In the genomic region with DNA sequence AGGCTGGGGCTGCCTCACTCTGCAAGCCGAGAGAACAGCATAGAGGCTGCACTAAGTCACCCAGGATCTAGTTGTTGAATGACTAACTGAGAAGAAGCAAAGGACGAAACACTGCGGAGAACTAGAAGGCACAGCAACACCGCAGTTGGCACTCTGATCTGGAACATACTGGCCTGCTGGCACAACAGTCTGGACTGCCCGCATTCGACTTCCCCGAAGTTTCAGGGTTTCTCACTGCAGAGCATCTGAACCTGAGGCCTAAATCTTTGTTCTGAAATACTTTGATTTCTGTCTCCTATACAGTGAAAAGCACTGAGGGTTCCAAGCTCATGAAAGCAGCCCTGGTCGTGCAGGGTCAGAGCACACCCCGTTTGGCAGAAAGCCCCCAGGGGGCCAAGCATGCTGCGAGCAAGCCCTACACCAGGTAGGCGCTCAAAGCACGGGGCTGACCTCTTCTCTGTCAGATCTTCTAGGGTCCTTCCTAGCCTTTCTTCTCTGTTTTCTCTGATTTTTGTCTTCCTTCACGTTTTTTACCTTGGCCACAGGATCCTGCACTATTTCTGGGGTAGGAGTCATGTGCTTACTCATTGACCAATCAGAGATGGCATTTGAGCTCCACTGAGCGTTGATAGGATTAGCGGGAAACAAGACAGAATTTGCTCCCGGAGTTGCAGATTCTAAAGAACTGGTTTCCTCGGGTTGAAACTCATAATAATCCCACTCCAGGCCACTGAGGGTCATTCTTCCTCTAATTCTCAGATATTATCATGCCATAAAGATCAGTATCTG, we compare ENCODE assay signal across 7 mouse cellular contexts. TPM values are rescaled to one million over a fixed set of nuclear protein-coding genes. Genes with fewer than 3 reads are reported as not detected.
DNase-seq lines count a peak whose midpoint lies in the region; ATAC-seq and TF ChIP-seq lines count a peak whose summit lies in the region.

No protein-coding gene starts in this region.

- WGBS in forebrain, embryonic 14.5 days = 48% methylated on average over 17 of the region's 17 CpGs
- WGBS in liver, embryonic 13.5 days (ENCODE audit: insufficient replicate concordance) = 46% methylated on average over 17 of the region's 17 CpGs

- no peaks in the 10 kb centered on the region for H3K36me3 ChIP-seq in forebrain, embryonic 14.5 days (ENCODE audit: control insufficient read depth, insufficient read depth, low read length)
- no peaks in the 10 kb centered on the region for H3K36me3 ChIP-seq in liver, embryonic 13.5 days

- no peak overlapping the region for H3K27ac ChIP-seq in forebrain, embryonic 14.5 days (ENCODE audit: low read depth, low read length)
- no peak overlapping the region for H3K27ac ChIP-seq in liver, embryonic 13.5 days

- no peaks in the 10 kb centered on the region for H3K4me1 ChIP-seq in forebrain, embryonic 14.5 days (ENCODE audit: control insufficient read depth, insufficient read depth, low read length)
- peaks cover 11% of the 10 kb centered on the region for H3K4me1 ChIP-seq in liver, embryonic 13.5 days (replicated peaks)

- H3K27me3 ChIP-seq in forebrain, embryonic 14.5 days (replicated peaks; ENCODE audit: control insufficient read depth, insufficient read depth, low read length) = no peaks in the 10 kb centered on the region
- H3K27me3 ChIP-seq in liver, embryonic 13.5 days = no peaks in the 10 kb centered on the region

- H3K4me2 ChIP-seq in forebrain, embryonic 14.5 days (ENCODE audit: low read length) = peak overlapping the region; percentile 36
- peak overlapping the region; percentile 49 for H3K4me2 ChIP-seq in liver, embryonic 13.5 days

- DNase-seq in ES-CJ7 (ENCODE audit: low read depth, low spot score) = peak; percentile 69
- peak; percentile 78 for DNase-seq in brain, embryonic 14.5 days (ENCODE audit: low read depth)
- peak; percentile 64 for DNase-seq in forebrain, embryonic 14.5 days (ENCODE audit: low spot score)
- DNase-seq in liver, embryonic 13.5 days = no peak
- peak; percentile 24 for DNase-seq in telencephalon, adult 2 months (ENCODE audit: low read depth, low spot score)
- DNase-seq in spleen, postnatal 4 days (ENCODE audit: low spot score in 2 of 2) = no peak
- no peak for DNase-seq in ovary, adult 18-20 months (ENCODE audit: low spot score)

- TF ChIP-seq CTCF in brain, embryonic 14.5 days (IDR thresholded peaks at IDR 0.05; ENCODE audit: borderline replicate concordance, extremely low read depth, insufficient read depth, insufficient read length) = no peak

- H3K9ac ChIP-seq in forebrain, embryonic 14.5 days (ENCODE audit: low read length) = peak overlapping the region; percentile 30; the same call in 1 of the 2 replicates
- no peak overlapping the region for H3K9ac ChIP-seq in liver, embryonic 13.5 days

- peak; percentile 80 for ATAC-seq in forebrain, embryonic 14.5 days
- ATAC-seq in liver, embryonic 13.5 days (ENCODE audit: low read depth) = peak; percentile 41; the same call in 1 of the 2 replicates

- no peaks in the 10 kb centered on the region for H3K9me3 ChIP-seq in forebrain, embryonic 14.5 days (replicated peaks; ENCODE audit: control insufficient read depth, low read length)
- H3K9me3 ChIP-seq in liver, embryonic 13.5 days (replicated peaks) = no peaks in the 10 kb centered on the region

- TF ChIP-seq POLR2A in brain, embryonic 14.5 days (IDR thresholded peaks at IDR 0.05; ENCODE audit: borderline replicate concordance, extremely low read depth, insufficient read depth, insufficient read length, poor library complexity, severe bottlenecking) = no peak

- peak overlapping the region; percentile 13; the same call in 1 of the 2 replicates for H3K4me3 ChIP-seq in forebrain, embryonic 14.5 days (ENCODE audit: low read depth, low read length)
- H3K4me3 ChIP-seq in liver, embryonic 13.5 days (replicated peaks) = peak overlapping the region; percentile 26; the same call in 1 of the 2 replicates

RNA-seq across cellular contexts. Expression of a gene that starts 33.6 kb away (rescaled TPM):
- polyA plus RNA-seq in brain, embryonic 14.5 days (2012; rRNA removed) = 78.9 and 84.0 TPM in 2 replicates
- 110 and 138 TPM in 2 replicates for polyA plus RNA-seq in forebrain, embryonic 14.5 days (2014; fragmentation: Nextera tagmentation; extraction: Ambion mirVana)
- polyA plus RNA-seq in liver, embryonic 13.5 days (2015; fragmentation: Nextera tagmentation; extraction: Ambion mirVana) = 37.6 and 39.3 TPM in 2 replicates

Comparison
In these comparisons a context has a peak if more than half of its experiments do, and no peak if none do; other contexts are left out.
1. DNase-seq: peak in ES-CJ7 (single experiment), brain, embryonic 14.5 days (single experiment), forebrain, embryonic 14.5 days (single experiment) and telencephalon, adult 2 months (single experiment); none in liver, embryonic 13.5 days (single experiment), spleen, postnatal 4 days (0 of 2) and ovary, adult 18-20 months (single experiment).